Mouse (Mus musculus) hematopoietic stem cell, adult 5-6 weeks (primary cell): ENCODE results near the gene Car9. TPM values are rescaled to one million over a fixed set of nuclear protein-coding genes. Genes with fewer than 3 reads are reported as not detected.

ENCODE experiments used
- ATAC-seq, 2 experiments: fragments of 125-278 bp in 1 of 2; replicated peaks in 1 of 2; 2 replicates each; pipeline ENCODE4 v1.8.0; 2016 to 2017; ENCODE audit warnings: inconsistent platforms in 2 of 2, mild to moderate bottlenecking in 2 of 2, moderate number of reproducible peaks in 2 of 2, low read depth in 1 of 2, moderate TSS enrichment in 1 of 2; ENCODE audit not compliant: low FRiP score in 2 of 2, poor library complexity in 2 of 2, severe bottlenecking in 2 of 2, insufficient read depth in 1 of 2, low TSS enrichment in 1 of 2
- total RNA-seq: library from RNA; stranded (forward); fragments of 172-1452, 232-1000 nt; gene quantifications from 2 replicates; pipeline ENCODE4 v1.2.3, GENCODE M21; 2017

Gene Car9
- total RNA-seq, 1 experiment from 2014 or later, result 10.6 TPM

- ATAC-seq, result no peak
These were observed 5.1 kb downstream of the Car9 start for GRCm38 (mm10) chr4:43511675-43512454.

GRCm38 (mm10) chr4:43512653-43513052, 5.9 kb downstream of the Car9 start:
- no peak for ATAC-seq

- ATAC-seq, result no peak
These were observed 6.5 kb downstream of the Car9 start for GRCm38 (mm10) chr4:43513300-43513699.

- ATAC-seq, result no peak
These were observed 7.0 kb downstream of the Car9 start for GRCm38 (mm10) chr4:43513791-43514190.

- no peak; a peak in 1 of 4 replicates for ATAC-seq
These were observed 9.3 kb downstream of the Car9 start for GRCm38 (mm10) chr4:43515764-43516708.

GRCm38 (mm10) chr4:43519551-43519950, 12.8 kb downstream of the Car9 start:
- ATAC-seq, result no peak

GRCm38 (mm10) chr4:43519956-43520355, 13.2 kb downstream of the Car9 start:
- ATAC-seq, result peak; percentile 66 to 71

GRCm38 (mm10) chr4:43527880-43528279, 21.1 kb downstream of the Car9 start:
- no peak for ATAC-seq

GRCm38 (mm10) chr4:43528487-43528886, 21.7 kb downstream of the Car9 start:
- no peak for ATAC-seq

- ATAC-seq, result 0 out of 4 replicates have a peak, but pooled peaks of 1 of the 2 experiments have one; percentile 19
These were observed 23.3 kb downstream of the Car9 start for GRCm38 (mm10) chr4:43530081-43530501.

GRCm38 (mm10) chr4:43530581-43530980, 23.8 kb downstream of the Car9 start:
- peak; percentile 52 to 77 for ATAC-seq

- no peak for ATAC-seq
These were observed 26.5 kb downstream of the Car9 start for GRCm38 (mm10) chr4:43533270-43533669.

GRCm38 (mm10) chr4:43535628-43536027, 28.9 kb downstream of the Car9 start:
- ATAC-seq, result no peak

- no peak for ATAC-seq
These were observed 29.3 kb downstream of the Car9 start for GRCm38 (mm10) chr4:43536031-43536430.

GRCm38 (mm10) chr4:43542044-43542443, 35.3 kb downstream of the Car9 start:
- no peak for ATAC-seq

- ATAC-seq, result no peak
These were observed 39.7 kb downstream of the Car9 start for GRCm38 (mm10) chr4:43546375-43547047.

GRCm38 (mm10) chr4:43547160-43547559, 40.4 kb downstream of the Car9 start:
- ATAC-seq, result no peak

GRCm38 (mm10) chr4:43549055-43549454, 42.3 kb downstream of the Car9 start:
- ATAC-seq, result no peak
